Mouse (Mus musculus): ENCODE results near the gene Rbm19. TPM values are rescaled to one million over a fixed set of nuclear protein-coding genes. Genes with fewer than 3 reads are reported as not detected.
A peak's percentile ranks its signal among the peaks of the same experiment; 100 is the strongest.

Gene Rbm19
- polyA plus RNA-seq, 1 experiment: 24.7 TPM

DNA sequence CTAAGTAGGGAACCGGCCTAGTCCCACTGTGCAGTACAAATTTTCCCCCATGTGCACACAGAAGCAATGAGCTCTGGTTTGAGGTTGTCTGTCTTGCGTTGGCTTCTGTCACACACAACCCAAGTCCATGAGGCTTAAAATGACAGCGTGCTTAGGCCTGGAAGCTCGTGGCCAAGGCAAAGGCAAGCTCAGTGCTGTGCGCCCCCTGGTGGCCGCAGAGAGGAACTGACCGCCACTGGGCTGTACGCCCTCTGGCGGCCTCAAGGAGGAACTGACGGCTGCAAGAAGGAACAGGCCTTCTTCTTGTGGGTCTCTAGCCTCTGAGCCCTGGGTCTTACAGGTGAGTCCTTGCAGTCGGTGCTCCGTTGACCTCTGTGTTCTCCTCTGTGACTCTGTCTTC is 13.5 kb upstream of the Rbm19 start:
- Histone ChIP-seq H3K4me1 (peaks cover 62% of the 10 kb centered on the region), H3K27me3 (replicated peaks) (peaks cover 4% of the 10 kb centered on the region), H3K4me3 (replicated peaks) (no peak overlapping the region), H3K9me3 (peaks cover 10% of the 10 kb centered on the region), H3K36me3 (replicated peaks; ENCODE audit: low read length) (no peaks in the 10 kb centered on the region)
- TF ChIP-seq FLI1 (IDR thresholded peaks at IDR 0.05; ENCODE audit: low read length) (no peak), GATA1 (IDR thresholded peaks at IDR 0.05; ENCODE audit: borderline replicate concordance, low read length) (no peak)

GRCm38 (mm10) chr5:120103458-120103857 is 12.8 kb upstream of the Rbm19 start:
- Histone ChIP-seq H3K4me3 (replicated peaks) (peak overlapping the region; percentile 73), H3K27me3 (replicated peaks) (peaks cover 9% of the 10 kb centered on the region), H3K9me3 (peaks cover 10% of the 10 kb centered on the region), H3K36me3 (replicated peaks; ENCODE audit: low read length) (no peaks in the 10 kb centered on the region), H3K4me1 (peaks cover 55% of the 10 kb centered on the region)
- TF ChIP-seq FLI1 (IDR thresholded peaks at IDR 0.05; ENCODE audit: low read length) (no peak), GATA1 (IDR thresholded peaks at IDR 0.05; ENCODE audit: borderline replicate concordance, low read length) (no peak; the same call in 2 of the 3 replicates)

DNA sequence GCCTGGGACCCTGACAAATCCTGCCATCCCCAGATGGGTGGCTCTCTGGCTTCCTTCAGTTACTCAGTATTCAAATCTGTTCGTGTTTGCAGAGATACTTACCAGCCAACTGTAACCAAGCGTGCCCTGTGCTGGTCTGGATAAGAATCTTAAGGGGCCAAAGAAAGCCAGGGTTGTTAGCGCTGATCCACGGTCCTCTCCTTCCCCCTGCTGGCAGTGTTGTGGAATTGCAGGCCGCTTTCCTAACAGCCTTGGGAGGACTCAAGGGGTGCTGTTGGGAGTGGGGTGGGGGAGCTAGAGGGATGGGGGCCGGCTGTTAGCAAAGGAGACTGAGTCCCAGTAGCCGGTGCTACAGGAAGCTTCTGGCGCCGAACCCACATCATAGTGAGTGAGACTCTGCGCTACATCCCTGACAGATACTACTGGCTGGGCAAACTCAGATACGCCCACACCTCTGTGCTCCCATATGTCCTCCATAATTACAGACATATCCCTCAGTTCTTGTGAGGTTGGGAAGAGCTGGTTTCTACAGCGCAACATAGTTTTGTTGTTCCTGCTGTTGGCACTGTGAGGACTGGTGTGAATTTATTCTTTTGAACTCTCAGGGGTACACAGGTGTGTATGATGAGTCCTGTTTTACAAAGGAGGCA is 9.7 kb upstream of the Rbm19 start:
- Histone ChIP-seq H3K36me3 (replicated peaks; ENCODE audit: low read length) (no peaks in the 10 kb centered on the region), H3K4me1 (peaks cover 51% of the 10 kb centered on the region), H3K9me3 (no peaks in the 10 kb centered on the region), H3K4me3 (replicated peaks) (no peak overlapping the region), H3K27me3 (replicated peaks) (peaks cover 23% of the 10 kb centered on the region)
- TF ChIP-seq GATA1 (IDR thresholded peaks at IDR 0.05; ENCODE audit: borderline replicate concordance, low read length) (no peak), FLI1 (IDR thresholded peaks at IDR 0.05; ENCODE audit: low read length) (no peak)

DNA sequence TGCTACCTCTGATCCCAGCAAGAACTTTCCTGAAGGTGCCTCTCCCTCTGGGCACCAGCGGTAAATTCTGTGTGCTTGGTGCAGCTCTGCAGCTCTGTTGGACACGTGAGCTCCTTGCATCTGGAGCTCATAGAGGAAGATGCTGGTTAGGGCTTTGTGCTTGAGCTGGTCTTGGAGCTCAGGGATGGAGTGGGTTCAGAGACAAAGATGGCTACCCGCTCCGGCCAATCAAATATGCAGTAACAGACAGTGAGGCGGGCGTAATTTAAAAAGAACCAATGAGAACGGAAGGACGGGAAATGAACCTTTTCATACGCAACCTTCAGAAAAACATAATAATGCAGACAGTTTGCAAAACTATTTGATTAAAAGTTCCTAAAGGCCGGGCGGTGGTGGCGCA is 1.9 kb upstream of the Rbm19 start:
- Histone ChIP-seq H3K36me3 (replicated peaks; ENCODE audit: low read length) (peaks cover 10% of the 10 kb centered on the region), H3K9me3 (peaks cover 17% of the 10 kb centered on the region), H3K27me3 (replicated peaks) (peaks cover 30% of the 10 kb centered on the region), H3K4me1 (peaks cover 21% of the 10 kb centered on the region), H3K4me3 (replicated peaks) (no peak overlapping the region)
- no peak for TF ChIP-seq GATA1 (IDR thresholded peaks at IDR 0.05; ENCODE audit: borderline replicate concordance, low read length)
- TF ChIP-seq FLI1 (IDR thresholded peaks at IDR 0.05; ENCODE audit: low read length): no peak

- H3K27me3 ChIP-seq (replicated peaks): peaks cover 16% of the 10 kb centered on the region
- H3K4me3 ChIP-seq (replicated peaks): peak overlapping the region; percentile 95
- peaks cover 15% of the 10 kb centered on the region for H3K4me1 ChIP-seq
- H3K36me3 ChIP-seq (replicated peaks; ENCODE audit: low read length): peaks cover 38% of the 10 kb centered on the region
- H3K9me3 ChIP-seq: peaks cover 11% of the 10 kb centered on the region
Measured at GRCm38 (mm10) chr5:120117161-120117560, 896 bp downstream of the Rbm19 start.

DNA sequence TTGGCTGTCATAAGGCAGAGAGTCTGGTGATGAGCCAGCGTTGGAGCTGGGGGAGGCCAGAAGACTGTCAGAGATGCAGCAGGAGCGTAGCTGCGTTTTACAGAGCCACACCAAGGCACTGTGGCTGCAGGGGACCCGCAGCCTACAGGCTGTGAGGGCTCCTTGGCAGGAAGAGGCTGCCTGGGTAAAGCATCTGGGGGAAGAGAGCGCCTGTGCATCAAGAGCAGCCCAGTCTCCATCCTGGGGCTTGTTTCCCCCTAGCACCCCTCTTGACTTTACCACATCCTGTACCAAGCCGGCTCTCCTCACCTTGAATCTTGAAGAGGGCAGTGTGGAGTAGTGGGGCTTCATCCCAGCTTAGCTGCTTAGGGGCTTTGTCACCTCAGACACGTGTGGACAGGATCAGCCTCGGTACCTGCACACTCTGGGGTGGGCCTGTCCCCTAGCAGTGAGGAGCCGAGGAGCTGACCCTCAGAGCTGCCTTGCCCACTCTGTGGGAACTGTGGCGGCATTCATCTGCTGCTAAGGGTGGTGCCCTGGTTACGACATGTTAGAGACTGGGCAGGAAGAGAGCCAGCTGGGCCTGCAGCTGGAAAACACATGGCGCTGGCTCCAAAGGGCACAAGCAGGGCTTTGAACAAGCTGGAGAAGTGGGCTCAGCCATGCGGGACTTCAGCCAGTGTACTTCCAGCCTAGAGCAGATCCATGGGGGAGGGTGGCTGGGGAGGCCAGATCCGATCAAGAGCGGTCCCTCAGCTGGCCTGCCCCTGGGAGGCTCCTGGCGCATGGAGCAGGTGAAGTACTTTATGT is 8.8 kb downstream of the Rbm19 start:
- peaks cover 97% of the 10 kb centered on the region for H3K36me3 ChIP-seq (replicated peaks; ENCODE audit: low read length)
- TF ChIP-seq FLI1 (IDR thresholded peaks at IDR 0.05; ENCODE audit: low read length) (no peak), GATA1 (IDR thresholded peaks at IDR 0.05; ENCODE audit: borderline replicate concordance, low read length) (no peak)
- peaks cover 4% of the 10 kb centered on the region for H3K9me3 ChIP-seq
- H3K4me3 ChIP-seq (replicated peaks): no peak overlapping the region
- H3K4me1 ChIP-seq: peaks cover 28% of the 10 kb centered on the region
- no peaks in the 10 kb centered on the region for H3K27me3 ChIP-seq (replicated peaks)

DNA sequence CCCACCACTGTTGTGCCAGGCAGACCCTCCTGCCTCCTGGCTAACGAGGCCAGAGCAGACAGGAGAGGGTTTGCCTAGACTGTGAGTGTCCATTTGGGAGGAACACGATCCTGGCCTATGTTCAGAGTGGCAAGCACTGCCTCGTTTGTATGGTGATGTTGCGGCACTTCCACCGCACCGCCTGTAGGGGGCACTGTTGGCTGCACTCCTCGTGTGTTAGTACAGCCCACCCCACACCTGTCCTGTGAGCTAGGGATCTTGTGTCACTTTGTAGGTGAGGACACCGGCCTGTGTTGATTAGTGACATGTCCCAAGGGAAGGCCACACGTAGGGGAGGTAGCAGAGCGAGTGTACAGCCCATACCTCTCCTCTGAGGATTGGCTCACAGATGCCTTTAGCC is 11.4 kb downstream of the Rbm19 start:
- Histone ChIP-seq H3K4me3 (replicated peaks) (no peak overlapping the region), H3K36me3 (replicated peaks; ENCODE audit: low read length) (peaks cover 96% of the 10 kb centered on the region), H3K27me3 (replicated peaks) (no peaks in the 10 kb centered on the region), H3K9me3 (peaks cover under 1% of the 10 kb centered on the region), H3K4me1 (peaks cover 51% of the 10 kb centered on the region)
- TF ChIP-seq FLI1 (IDR thresholded peaks at IDR 0.05; ENCODE audit: low read length): no peak
- no peak for TF ChIP-seq GATA1 (IDR thresholded peaks at IDR 0.05; ENCODE audit: borderline replicate concordance, low read length)

GRCm38 (mm10) chr5:120128511-120128910 is 12.2 kb downstream of the Rbm19 start:
- peaks cover 96% of the 10 kb centered on the region for H3K36me3 ChIP-seq (replicated peaks; ENCODE audit: low read length)

GRCm38 (mm10) chr5:120129070-120129469 is 12.8 kb downstream of the Rbm19 start:
- Histone ChIP-seq H3K9me3 (no peaks in the 10 kb centered on the region), H3K4me3 (replicated peaks) (no peak overlapping the region), H3K36me3 (replicated peaks; ENCODE audit: low read length) (peaks cover 92% of the 10 kb centered on the region), H3K4me1 (peaks cover 63% of the 10 kb centered on the region), H3K27me3 (replicated peaks) (no peaks in the 10 kb centered on the region)
- TF ChIP-seq FLI1 (IDR thresholded peaks at IDR 0.05; ENCODE audit: low read length): no peak
- no peak for TF ChIP-seq GATA1 (IDR thresholded peaks at IDR 0.05; ENCODE audit: borderline replicate concordance, low read length)

More at GRCm38 (mm10) chr5:120128511-120128910, 12.2 kb downstream of the Rbm19 start:
- Histone ChIP-seq H3K27me3 (replicated peaks) (no peaks in the 10 kb centered on the region), H3K9me3 (no peaks in the 10 kb centered on the region), H3K4me1 (peaks cover 57% of the 10 kb centered on the region), H3K4me3 (replicated peaks) (no peak overlapping the region)
- TF ChIP-seq FLI1 (IDR thresholded peaks at IDR 0.05; ENCODE audit: low read length) (no peak), GATA1 (IDR thresholded peaks at IDR 0.05; ENCODE audit: borderline replicate concordance, low read length) (no peak)

DNA sequence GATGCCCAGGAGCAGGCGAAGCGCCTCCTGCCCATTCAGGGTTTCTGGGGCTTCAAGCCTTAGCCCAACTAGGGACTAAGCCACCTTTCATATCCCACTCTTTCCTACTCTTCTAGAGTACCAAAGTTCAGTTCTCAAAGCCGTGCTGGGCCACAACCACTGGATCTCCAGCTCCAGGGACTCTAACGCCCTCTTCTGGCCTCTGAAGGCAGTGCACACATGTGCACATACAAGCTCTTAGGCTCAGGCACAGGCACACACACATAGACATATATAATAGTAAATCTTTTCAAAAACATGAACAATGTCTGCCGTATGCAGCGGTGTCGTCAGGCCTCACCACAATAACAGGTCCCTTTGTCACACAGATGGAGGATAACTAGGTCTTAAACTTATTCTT is 13.5 kb downstream of the Rbm19 start:
- H3K4me1 ChIP-seq: peaks cover 70% of the 10 kb centered on the region
- H3K4me3 ChIP-seq (replicated peaks): no peak overlapping the region
- H3K36me3 ChIP-seq (replicated peaks; ENCODE audit: low read length): peaks cover 89% of the 10 kb centered on the region
- no peaks in the 10 kb centered on the region for H3K27me3 ChIP-seq (replicated peaks)
- TF ChIP-seq GATA1 (IDR thresholded peaks at IDR 0.05; ENCODE audit: borderline replicate concordance, low read length) (no peak), FLI1 (IDR thresholded peaks at IDR 0.05; ENCODE audit: low read length) (no peak)
- H3K9me3 ChIP-seq: no peaks in the 10 kb centered on the region

Measured in megakaryocyte, embryonic 14.5 days (primary cell).